Mouse (Mus musculus): Measurements from ENCODE around the gene Olfr889. TPM values are rescaled to one million over a fixed set of nuclear protein-coding genes. Genes with fewer than 3 reads are reported as not detected.
"Not testable (repeated sequence)": the region's sequence is repeated elsewhere in the genome, so short reads cannot be mapped to it uniquely, and the experiment has no call there.

Gene Olfr889
- total RNA-seq (2021) = not detected
- polyA plus RNA-seq (2012; rRNA removed) = not detected in 2 replicates
- long read RNA-seq = 0 reads

GRCm38 (mm10) chr9:38114898-38115297 lies at the start of gene Olfr889:
Olfr889 (plus strand) TSS chr9:38115198.
- Histone ChIP-seq H3K4me1 (ENCODE audit: control insufficient read depth, insufficient read depth, low read length) (no peaks in the 10 kb centered on the region), H3K4me3 (no peak within 1 kb of the TSS), H3K79me2 (replicated peaks; ENCODE audit: control insufficient read depth, insufficient read depth, low read length) (no peaks in the 10 kb centered on the region), H3K27me3 (ENCODE audit: control insufficient read depth, insufficient read depth, low read length) (no peaks in the 10 kb centered on the region), H3K36me3 (ENCODE audit: control insufficient read depth, insufficient read depth, low read length) (no peaks in the 10 kb centered on the region), H3K27ac (no peak within 1 kb of the TSS), H3K9ac (ENCODE audit: low read depth, low read length) (no peak within 1 kb of the TSS)
- no peak for TF ChIP-seq CTCF (IDR thresholded peaks at IDR 0.05)
- no peak for TF ChIP-seq EP300 (IDR thresholded peaks at IDR 0.05; ENCODE audit: insufficient read depth, low read depth, low read length)
- TF ChIP-seq POLR2A (IDR thresholded peaks at IDR 0.05; ENCODE audit: insufficient read depth, low read depth, low read length) = no peak
- intact Hi-C loops (cut with DNase I) = no loop called here
- DNase-seq = no peak

DNA sequence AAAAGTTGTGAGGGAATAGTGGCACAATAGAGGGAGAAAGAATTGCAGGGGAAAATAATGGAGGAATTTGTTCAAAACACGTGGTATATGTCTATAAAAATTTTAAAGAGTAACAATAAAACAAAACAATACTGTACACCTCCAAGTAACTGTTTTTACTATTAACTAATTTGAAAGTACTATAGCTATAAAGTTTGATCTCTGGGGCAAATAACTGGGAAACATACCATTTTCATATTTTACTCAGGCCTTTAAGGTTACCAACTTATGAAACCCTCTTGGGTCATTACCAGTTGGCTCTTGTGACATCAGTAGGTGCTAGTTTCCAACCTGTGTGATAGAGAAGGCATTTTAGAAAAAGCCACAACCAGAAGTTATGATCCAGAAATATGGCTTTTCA lies 31.2 kb upstream of the Olfr889 start, which contains the start of gene Olfr887:
Gene Olfr887, plus strand, starts transcription at position 301 of the 400 bp plus-strand sequence.
- no peak within 1 kb of the TSS for H3K27ac ChIP-seq
- no peak for DNase-seq
- no peak within 1 kb of the TSS for H3K4me3 ChIP-seq
- no peak for TF ChIP-seq POLR2A (IDR thresholded peaks at IDR 0.05; ENCODE audit: insufficient read depth, low read depth, low read length)
- TF ChIP-seq EP300 (IDR thresholded peaks at IDR 0.05; ENCODE audit: insufficient read depth, low read depth, low read length) = no peak
- TF ChIP-seq CTCF (IDR thresholded peaks at IDR 0.05) = no peak
- WGBS = 63% methylated on average over 1 of the region's 1 CpGs
- H3K36me3 ChIP-seq (ENCODE audit: control insufficient read depth, insufficient read depth, low read length) = no peaks in the 10 kb centered on the region
- H3K9ac ChIP-seq (ENCODE audit: low read depth, low read length) = no peak within 1 kb of the TSS
- intact Hi-C loops (cut with DNase I) = no loop called here
- H3K4me1 ChIP-seq (ENCODE audit: control insufficient read depth, insufficient read depth, low read length) = no peaks in the 10 kb centered on the region
- no peaks in the 10 kb centered on the region for H3K27me3 ChIP-seq (ENCODE audit: control insufficient read depth, insufficient read depth, low read length)
- H3K79me2 ChIP-seq (replicated peaks; ENCODE audit: control insufficient read depth, insufficient read depth, low read length) = no peaks in the 10 kb centered on the region

GRCm38 (mm10) chr9:38107828-38108227 lies 7.2 kb upstream of the Olfr889 start, which contains the start of gene Olfr888:
Olfr888 (plus strand) TSS chr9:38108128.
- Histone ChIP-seq H3K27ac (no peak within 1 kb of the TSS), H3K9ac (ENCODE audit: low read depth, low read length) (no peak within 1 kb of the TSS), H3K36me3 (ENCODE audit: control insufficient read depth, insufficient read depth, low read length) (no peaks in the 10 kb centered on the region), H3K4me3 (no peak within 1 kb of the TSS), H3K27me3 (ENCODE audit: control insufficient read depth, insufficient read depth, low read length) (no peaks in the 10 kb centered on the region), H3K79me2 (replicated peaks; ENCODE audit: control insufficient read depth, insufficient read depth, low read length) (no peaks in the 10 kb centered on the region), H3K4me1 (ENCODE audit: control insufficient read depth, insufficient read depth, low read length) (no peaks in the 10 kb centered on the region)
- no peak for TF ChIP-seq POLR2A (IDR thresholded peaks at IDR 0.05; ENCODE audit: insufficient read depth, low read depth, low read length)
- TF ChIP-seq CTCF (IDR thresholded peaks at IDR 0.05) = no peak
- no peak for TF ChIP-seq EP300 (IDR thresholded peaks at IDR 0.05; ENCODE audit: insufficient read depth, low read depth, low read length)
- intact Hi-C loops (cut with DNase I) = no loop called here
- DNase-seq = no peak
- 60% methylated on average over 1 of the region's 1 CpGs for WGBS

- H3K36me3 ChIP-seq (ENCODE audit: control insufficient read depth, insufficient read depth, low read length) = no peaks in the 10 kb centered on the region
- H3K4me3 ChIP-seq = no peak within 1 kb of the TSS
- no peak within 1 kb of the TSS for H3K27ac ChIP-seq
- TF ChIP-seq CTCF (IDR thresholded peaks at IDR 0.05) = no peak
- no peak for TF ChIP-seq POLR2A (IDR thresholded peaks at IDR 0.05; ENCODE audit: insufficient read depth, low read depth, low read length)
- no peak for TF ChIP-seq EP300 (IDR thresholded peaks at IDR 0.05; ENCODE audit: insufficient read depth, low read depth, low read length)
- no peak for DNase-seq
- no peak within 1 kb of the TSS for H3K9ac ChIP-seq (ENCODE audit: low read depth, low read length)
- intact Hi-C loops (cut with DNase I) = no loop called here
- no peaks in the 10 kb centered on the region for H3K79me2 ChIP-seq (replicated peaks; ENCODE audit: control insufficient read depth, insufficient read depth, low read length)
- no peaks in the 10 kb centered on the region for H3K27me3 ChIP-seq (ENCODE audit: control insufficient read depth, insufficient read depth, low read length)
- H3K4me1 ChIP-seq (ENCODE audit: control insufficient read depth, insufficient read depth, low read length) = no peaks in the 10 kb centered on the region
These were observed 27.2 kb downstream of the Olfr889 start, which contains the start of gene Olfr890 for GRCm38 (mm10) chr9:38142217-38142616. Olfr890 (plus strand) TSS chr9:38142517.

- H3K36me3 ChIP-seq (ENCODE audit: control insufficient read depth, insufficient read depth, low read length); H3K27ac ChIP-seq; H3K79me2 ChIP-seq (replicated peaks; ENCODE audit: control insufficient read depth, insufficient read depth, low read length); H3K4me1 ChIP-seq (ENCODE audit: control insufficient read depth, insufficient read depth, low read length); DNase-seq; H3K9ac ChIP-seq (ENCODE audit: low read depth, low read length); H3K4me3 ChIP-seq; H3K27me3 ChIP-seq (ENCODE audit: control insufficient read depth, insufficient read depth, low read length); intact Hi-C loops (cut with DNase I): not testable (repeated sequence)
- 41% methylated on average over 2 of the region's 2 CpGs for WGBS
These were observed 53.3 kb downstream of the Olfr889 start for GRCm38 (mm10) chr9:38168341-38168740.

Other genes with a start within 250 kb of the Olfr889 start
- not detected for gene Olfr145, start 218.5 kb upstream of the Olfr889 start, total RNA-seq (2021)
- not detected in 2 replicates for gene Olfr145, start 218.5 kb upstream of the Olfr889 start, polyA plus RNA-seq (2012; rRNA removed)
- not detected for gene Olfr878, start 197.4 kb upstream of the Olfr889 start, total RNA-seq (2021)
- gene Olfr878, start 197.4 kb upstream of the Olfr889 start, polyA plus RNA-seq (2012; rRNA removed) = not detected in 2 replicates
- gene Olfr881, start 123.4 kb upstream of the Olfr889 start, total RNA-seq (2021) = not detected
- not detected in 2 replicates for gene Olfr881, start 123.4 kb upstream of the Olfr889 start, polyA plus RNA-seq (2012; rRNA removed)
- gene Olfr883, start 89.4 kb upstream of the Olfr889 start, total RNA-seq (2021) = not detected
- not detected in 2 replicates for gene Olfr883, start 89.4 kb upstream of the Olfr889 start, polyA plus RNA-seq (2012; rRNA removed)
- not detected for gene Olfr884, start 68.6 kb upstream of the Olfr889 start, total RNA-seq (2021)
- gene Olfr884, start 68.6 kb upstream of the Olfr889 start, polyA plus RNA-seq (2012; rRNA removed) = not detected in 2 replicates
- not detected for gene Olfr885, start 53.9 kb upstream of the Olfr889 start, total RNA-seq (2021)
- gene Olfr885, start 53.9 kb upstream of the Olfr889 start, polyA plus RNA-seq (2012; rRNA removed) = not detected in 2 replicates
- not detected for gene Olfr887, start 31.1 kb upstream of the Olfr889 start, total RNA-seq (2021)
- gene Olfr887, start 31.1 kb upstream of the Olfr889 start, polyA plus RNA-seq (2012; rRNA removed) = not detected in 2 replicates
- gene Olfr888, start 7.1 kb upstream of the Olfr889 start, total RNA-seq (2021) = not detected
- gene Olfr888, start 7.1 kb upstream of the Olfr889 start, polyA plus RNA-seq (2012; rRNA removed) = not detected in 2 replicates
- not detected for gene Olfr890, start 27.3 kb downstream of the Olfr889 start, total RNA-seq (2021)
- gene Olfr890, start 27.3 kb downstream of the Olfr889 start, polyA plus RNA-seq (2012; rRNA removed) = not detected in 2 replicates
- gene Olfr891, start 65.6 kb downstream of the Olfr889 start, total RNA-seq (2021) = not detected
- gene Olfr891, start 65.6 kb downstream of the Olfr889 start, polyA plus RNA-seq (2012; rRNA removed) = not detected in 2 replicates
- not detected for gene Olfr893, start 93.2 kb downstream of the Olfr889 start, total RNA-seq (2021)
- not detected in 2 replicates for gene Olfr893, start 93.2 kb downstream of the Olfr889 start, polyA plus RNA-seq (2012; rRNA removed)
- gene Olfr894, start 102.9 kb downstream of the Olfr889 start, total RNA-seq (2021) = not detected
- gene Olfr894, start 102.9 kb downstream of the Olfr889 start, polyA plus RNA-seq (2012; rRNA removed) = not detected in 2 replicates
- not detected for gene Olfr143, start 137.6 kb downstream of the Olfr889 start, total RNA-seq (2021)
- not detected in 2 replicates for gene Olfr143, start 137.6 kb downstream of the Olfr889 start, polyA plus RNA-seq (2012; rRNA removed)
- gene Olfr895, start 152.7 kb downstream of the Olfr889 start, total RNA-seq (2021) = not detected
- gene Olfr895, start 152.7 kb downstream of the Olfr889 start, polyA plus RNA-seq (2012; rRNA removed) = not detected in 2 replicates
- gene Olfr896-ps1, start 175.9 kb downstream of the Olfr889 start, total RNA-seq (2021) = not detected
- not detected in 2 replicates for gene Olfr896-ps1, start 175.9 kb downstream of the Olfr889 start, polyA plus RNA-seq (2012; rRNA removed)
- not detected for gene Olfr25, start 213.9 kb downstream of the Olfr889 start, total RNA-seq (2021)
- gene Olfr25, start 213.9 kb downstream of the Olfr889 start, polyA plus RNA-seq (2012; rRNA removed) = not detected in 2 replicates
- not detected for gene Olfr898, start 233.2 kb downstream of the Olfr889 start, total RNA-seq (2021)
- not detected in 2 replicates for gene Olfr898, start 233.2 kb downstream of the Olfr889 start, polyA plus RNA-seq (2012; rRNA removed)